Mouse (Mus musculus) megakaryocyte, adult 5-6 weeks (primary cell): ENCODE measurements around the gene Dmrtc1b. TPM values are rescaled to one million over a fixed set of nuclear protein-coding genes. Genes with fewer than 3 reads are reported as not detected.
"Not testable (repeated sequence)": the region's sequence is repeated elsewhere in the genome, so short reads cannot be mapped to it uniquely, and the experiment has no call there.

Experiments
- ATAC-seq: 2 replicates; pipeline ENCODE4 v1.8.0; 2016; ENCODE audit warnings: mild to moderate bottlenecking, inconsistent platforms; ENCODE audit not compliant: poor library complexity, severe bottlenecking
- total RNA-seq, 2 experiments: library from RNA; stranded (forward) in 1 of 2; stranded (reverse) in 1 of 2; fragments of 153-499, 151-499 nt in 1 of 2; fragments of 221-1000, 200-1000 nt in 1 of 2; gene quantifications; 2 replicates each; pipeline versions ENCODE4 v1.2.3 to v1.2.4; 2015 to 2017

The Dmrtc1b gene
- total RNA-seq (2015) = not detected in 2 replicates
- not detected in 2 replicates for total RNA-seq (2017)

- ATAC-seq = not testable (repeated sequence)
Measured at GRCm38 (mm10) chrX:102707535-102707934, at the start of gene Dmrtc1b, which contains the start of gene Gm9112. Dmrtc1b (plus strand) TSS chrX:102707865. Gm9112 (minus strand) TSS chrX:102707635.

- ATAC-seq = 0 out of 2 replicates have a peak, but pooled peaks have one; percentile 30
Measured at GRCm38 (mm10) chrX:102660712-102661111, 47.0 kb upstream of the Dmrtc1b start.

DNA sequence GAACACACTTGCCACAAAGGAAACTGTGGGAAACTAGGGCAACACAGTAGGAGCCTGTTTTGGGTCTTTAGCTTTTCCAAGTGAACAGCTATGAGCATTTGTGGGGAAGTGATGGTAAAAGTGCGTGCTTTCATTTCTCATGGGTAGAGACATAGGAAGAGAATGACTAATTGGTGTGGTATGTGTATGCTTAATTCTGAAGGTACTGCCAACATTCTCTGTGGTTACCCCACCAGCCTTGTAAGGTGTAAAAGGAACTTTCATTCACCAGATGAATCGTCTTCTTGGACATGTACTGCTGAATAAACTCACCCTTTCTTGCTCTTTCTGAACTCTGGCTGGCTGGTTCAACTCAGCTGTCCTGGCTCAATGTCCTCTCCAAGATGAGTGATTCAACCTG is 41.0 kb upstream of the Dmrtc1b start:
- no peak for ATAC-seq

DNA sequence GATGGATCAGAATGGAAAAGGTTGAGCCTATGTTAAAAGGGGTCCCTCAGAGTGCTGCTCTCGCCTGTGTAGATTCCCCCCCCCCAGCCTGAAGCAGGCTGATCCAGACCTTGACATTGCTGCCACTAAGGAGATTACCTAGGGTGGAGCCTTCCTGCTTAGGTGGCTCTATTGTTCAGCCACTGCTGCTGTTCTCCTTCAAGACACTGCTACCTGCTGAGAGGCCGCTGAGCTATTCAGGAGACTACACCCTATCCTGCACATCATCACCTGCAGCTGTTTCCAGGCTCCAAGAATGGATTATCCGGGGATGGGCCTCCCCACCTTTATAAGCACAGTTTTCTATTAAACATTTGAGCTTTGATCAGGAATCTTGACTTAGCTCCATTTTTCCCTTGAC is 23.0 kb upstream of the Dmrtc1b start:
- ATAC-seq = not testable (repeated sequence)

DNA sequence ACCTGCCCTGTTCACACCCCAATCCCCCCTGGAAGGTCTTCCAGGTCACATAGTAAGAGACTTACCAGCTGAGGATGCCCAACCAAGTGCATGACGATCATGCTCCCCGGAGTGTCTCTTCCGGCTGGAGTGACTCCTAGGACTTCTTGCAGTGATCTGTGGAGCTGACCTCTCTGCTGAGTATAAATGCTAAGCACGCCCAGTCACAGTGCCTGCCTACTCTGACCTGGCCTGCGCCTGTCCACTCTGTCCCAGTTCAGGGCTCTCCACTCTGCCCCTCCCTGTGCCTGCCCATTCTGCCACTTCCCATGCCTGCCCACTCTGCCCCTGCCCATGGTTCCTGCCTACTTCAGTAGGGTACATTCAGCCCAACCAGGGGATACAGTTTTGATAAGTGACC is 20.8 kb upstream of the Dmrtc1b start, which contains the start of gene Gm3880:
Gene Gm3880 (minus strand): TSS at position 101 of the 400 bp plus-strand sequence.
- not testable (repeated sequence) for ATAC-seq

GRCm38 (mm10) chrX:102689252-102689651 is 18.4 kb upstream of the Dmrtc1b start:
- not testable (repeated sequence) for ATAC-seq

- not testable (repeated sequence) for ATAC-seq
Measured at GRCm38 (mm10) chrX:102700636-102701035, 7.0 kb upstream of the Dmrtc1b start.

DNA sequence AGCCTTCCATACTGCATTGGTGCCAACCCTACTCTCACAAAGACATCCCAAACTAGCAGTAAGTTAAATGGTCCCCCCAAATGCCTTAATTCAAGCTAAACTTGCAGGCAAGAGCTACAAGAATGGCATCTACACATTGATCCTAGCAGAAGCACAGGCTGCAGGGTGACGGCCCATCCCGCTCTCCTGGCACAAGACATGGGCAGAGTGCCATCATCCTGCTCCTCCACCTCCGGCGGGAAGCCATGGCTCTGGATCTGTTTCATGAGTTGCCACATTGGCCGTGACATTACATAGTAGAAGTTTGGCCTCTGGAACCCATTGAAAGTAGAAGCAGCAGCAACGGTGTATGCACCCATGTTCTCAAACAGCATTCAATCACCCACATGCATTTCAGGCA is 16.6 kb downstream of the Dmrtc1b start:
- ATAC-seq = not testable (repeated sequence)

Other genes with a start within 250 kb of the Dmrtc1b start
- 4.0 and 5.8 TPM in 2 replicates for gene Hdac8, start 202.5 kb upstream of the Dmrtc1b start, total RNA-seq (2015)
- gene Hdac8, start 202.5 kb upstream of the Dmrtc1b start, total RNA-seq (2017) = 6.0 and 7.0 TPM in 2 replicates
- gene Phka1, start 63.6 kb upstream of the Dmrtc1b start, total RNA-seq (2015) = 1.7 and 3.0 TPM in 2 replicates
- 2.9 and 3.5 TPM in 2 replicates for gene Phka1, start 63.6 kb upstream of the Dmrtc1b start, total RNA-seq (2017)
- not detected in 2 replicates for gene Gm3880, start 20.9 kb upstream of the Dmrtc1b start, total RNA-seq (2015)
- not detected in 2 replicates for gene Gm3880, start 20.9 kb upstream of the Dmrtc1b start, total RNA-seq (2017)
- gene Gm9112, start 230 bp upstream of the Dmrtc1b start, total RNA-seq (2015) = not detected in 2 replicates
- gene Gm9112, start 230 bp upstream of the Dmrtc1b start, total RNA-seq (2017) = not detected in 2 replicates
- gene Dmrtc1c1, start 95.1 kb downstream of the Dmrtc1b start, total RNA-seq (2015) = not detected in 2 replicates
- gene Dmrtc1c1, start 95.1 kb downstream of the Dmrtc1b start, total RNA-seq (2017) = not detected in 2 replicates
- not detected in 2 replicates for gene Dmrtc1c2, start 146.8 kb downstream of the Dmrtc1b start, total RNA-seq (2015)
- gene Dmrtc1c2, start 146.8 kb downstream of the Dmrtc1b start, total RNA-seq (2017) = not detected in 2 replicates
- gene 1700031F05Rik, start 160.1 kb downstream of the Dmrtc1b start, total RNA-seq (2015) = not detected in 2 replicates
- not detected in 2 replicates for gene 1700031F05Rik, start 160.1 kb downstream of the Dmrtc1b start, total RNA-seq (2017)
- gene Dmrtc1a, start 200.8 kb downstream of the Dmrtc1b start, total RNA-seq (2015) = not detected in 2 replicates
- not detected in 2 replicates for gene Dmrtc1a, start 200.8 kb downstream of the Dmrtc1b start, total RNA-seq (2017)
- not detected in 2 replicates for gene 1700011M02Rik, start 201.0 kb downstream of the Dmrtc1b start, total RNA-seq (2015)
- not detected in 2 replicates for gene 1700011M02Rik, start 201.0 kb downstream of the Dmrtc1b start, total RNA-seq (2017)
- gene 1700018G05Rik, start 220.5 kb downstream of the Dmrtc1b start, total RNA-seq (2015) = not detected in 2 replicates
- not detected in 2 replicates for gene 1700018G05Rik, start 220.5 kb downstream of the Dmrtc1b start, total RNA-seq (2017)